1 mouse cellular context compared by ENCODE assay signal in the genomic region with DNA sequence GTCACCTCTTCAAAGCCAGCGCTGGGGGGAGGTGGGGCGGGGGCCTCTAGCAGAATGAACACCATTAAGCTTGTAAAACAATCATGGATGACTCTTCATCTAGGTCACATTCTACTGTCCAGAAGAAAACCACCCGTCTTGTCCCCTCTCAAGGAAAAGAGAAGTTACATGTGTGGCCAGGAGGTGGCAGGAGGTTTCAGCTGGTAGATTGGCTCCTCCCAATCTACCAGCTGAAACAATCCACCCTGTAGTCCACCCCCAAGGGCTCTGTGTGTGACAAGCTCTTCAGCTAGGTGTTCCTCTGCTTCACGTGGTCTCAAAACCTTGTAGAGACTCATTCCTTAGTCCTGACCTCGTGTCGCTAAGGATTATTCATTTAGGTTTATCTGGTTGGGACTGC.
TF ChIP-seq lines count a peak whose summit lies in the region.

No protein-coding gene starts in this region.

TF ChIP-seq in MEL, 35 proteins besides CTCF, POLR2A, EP300 and RAD21:
- TF ChIP-seq CHD1 (IDR thresholded peaks at IDR 0.05; ENCODE audit: low read depth, low read length) (no peak), TCF12 (IDR thresholded peaks at IDR 0.05; ENCODE audit: low read depth, low read length) (0 out of 2 replicates have a peak, but pooled peaks have one; percentile 8), MYC (IDR thresholded peaks at IDR 0.05; ENCODE audit: low read depth, low read length) (no peak), SMC3 (IDR thresholded peaks at IDR 0.05; ENCODE audit: low read depth, low read length) (peak; percentile 73), ETS1 (IDR thresholded peaks at IDR 0.05; ENCODE audit: low read depth, low read length) (peak; percentile 32; the same call in 1 of the 2 replicates), SIN3A (IDR thresholded peaks at IDR 0.05; ENCODE audit: low read length) (peak; percentile 37; the same call in 1 of the 2 replicates), ZC3H11A (IDR thresholded peaks at IDR 0.05; ENCODE audit: low read depth, low read length) (peak; percentile 40)
TF ChIP-seq in MEL: peak in this region for 5.
